Mouse (Mus musculus) ovary, postnatal 10 days (tissue): ENCODE data around the gene Gm20458.

ENCODE experiments used
- DNase-seq: peaks from one replicate; pipeline ENCODE4 v3.0.0; 2022; ENCODE audit warnings: low spot score

Gene Gm20458

DNA sequence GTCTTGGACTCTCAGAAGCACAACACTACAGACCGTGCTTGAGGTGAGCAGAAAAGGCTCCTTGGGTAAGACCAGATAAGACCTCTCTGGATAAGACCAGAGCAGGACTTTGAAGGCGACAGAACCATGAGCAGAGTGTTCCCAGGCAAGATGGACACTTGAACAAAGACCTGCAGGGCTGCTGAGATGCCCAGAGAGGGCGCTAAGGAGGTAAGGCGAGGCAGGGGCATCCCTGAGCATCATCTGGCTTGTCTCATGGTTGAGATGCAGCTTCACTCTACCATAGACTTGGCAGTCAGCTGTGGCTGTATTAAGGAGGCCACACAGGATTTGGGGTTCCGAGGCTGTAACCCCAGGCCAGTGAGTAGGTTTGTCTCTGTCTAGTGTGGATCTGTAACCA, 38.5 kb downstream of the Gm20458 start:
- DNase-seq, result no peak

DNA sequence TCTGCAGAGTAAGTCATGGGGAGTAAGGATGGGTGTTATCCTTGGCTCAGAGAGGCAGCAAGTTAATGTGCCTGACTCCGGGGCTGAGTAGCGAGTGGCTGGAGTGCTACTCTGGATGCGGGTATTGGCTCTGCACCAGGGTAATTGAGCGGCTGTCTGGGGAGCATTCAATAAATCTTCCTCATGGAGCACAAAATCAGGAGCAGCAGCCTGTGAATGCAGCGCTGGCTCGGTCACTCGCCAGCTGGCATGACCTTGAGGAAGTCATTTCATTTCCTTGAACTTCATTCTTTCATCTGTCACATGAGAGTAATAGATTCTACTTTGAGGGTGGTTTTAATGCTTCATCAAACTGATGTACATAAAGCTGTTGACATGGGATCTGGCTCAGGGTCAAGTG, 39.7 kb downstream of the Gm20458 start:
- no peak for DNase-seq

DNA sequence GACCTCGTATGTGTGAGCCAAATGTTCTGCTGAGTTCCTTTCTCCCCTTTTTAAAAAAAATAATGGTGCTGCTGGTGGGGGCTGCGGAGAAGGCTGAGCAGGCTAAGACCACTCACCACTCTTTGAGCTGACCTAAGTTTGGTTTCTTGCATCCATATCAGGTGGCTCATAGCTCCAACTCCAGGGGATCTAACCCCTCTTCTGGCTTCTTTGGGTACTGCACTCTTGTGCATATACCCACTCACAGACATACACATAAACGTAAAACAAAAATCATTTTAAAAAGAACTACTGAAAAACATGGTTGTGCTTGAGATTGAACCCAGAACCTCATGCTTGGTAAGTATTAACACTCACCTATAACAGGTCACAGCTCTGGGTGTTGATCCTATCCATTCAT, 44.2 kb downstream of the Gm20458 start:
- no peak for DNase-seq

DNA sequence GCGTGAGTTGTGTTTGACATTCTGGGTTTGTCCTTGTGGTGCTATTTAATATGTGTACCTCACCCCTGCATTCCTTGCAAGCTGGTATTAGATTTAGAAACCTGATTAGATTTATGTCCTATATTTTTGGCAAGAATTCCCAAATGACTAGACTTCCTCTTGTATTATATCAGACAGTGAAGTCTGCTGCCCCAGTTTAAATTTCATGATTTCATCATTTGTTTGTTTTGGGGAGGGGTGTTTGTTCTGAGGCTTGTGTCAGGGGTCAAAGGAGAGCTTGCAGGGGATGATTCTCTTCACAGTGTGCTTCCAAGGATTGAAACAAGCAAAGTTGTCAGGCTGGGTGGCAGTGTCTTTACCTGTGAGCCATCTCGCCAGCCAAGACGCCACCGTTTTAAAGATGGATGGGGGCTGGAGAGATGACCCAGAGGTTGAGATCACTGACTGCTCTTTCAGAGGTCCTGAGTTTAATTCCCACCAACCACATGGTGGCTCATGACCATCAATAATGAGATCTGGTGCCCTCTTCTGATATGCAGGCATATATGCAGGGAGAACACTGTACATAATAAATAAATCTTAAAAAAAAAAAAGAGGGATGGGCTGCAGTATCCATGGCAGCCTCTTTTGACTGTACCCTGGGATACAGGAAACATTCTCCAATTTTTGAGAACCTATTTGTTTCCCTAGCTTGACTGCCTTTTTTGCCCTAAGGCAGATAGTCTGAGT, 45.0 kb downstream of the Gm20458 start:
- no peak for DNase-seq

DNA sequence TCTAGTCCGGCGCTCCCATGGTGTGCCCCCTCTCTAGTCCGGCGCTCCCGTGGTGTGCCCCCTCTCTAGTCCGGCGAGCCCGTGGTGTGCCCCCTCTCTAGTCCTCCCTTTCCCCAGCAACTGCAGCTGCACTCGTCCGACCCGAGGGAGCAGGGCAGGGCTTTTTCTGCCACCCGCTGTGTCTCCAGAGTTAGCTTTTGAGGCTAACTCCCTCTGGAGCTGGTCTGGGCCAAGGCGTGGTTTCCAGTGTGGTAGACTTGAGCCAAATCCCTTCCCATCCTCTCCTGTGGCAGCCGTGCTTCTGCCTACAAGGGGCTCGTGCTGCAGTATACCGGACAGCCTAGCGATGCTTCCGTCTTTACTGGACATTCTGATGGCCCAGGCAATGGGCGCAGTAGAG, 47.0 kb downstream of the Gm20458 start:
- no peak for DNase-seq

DNA sequence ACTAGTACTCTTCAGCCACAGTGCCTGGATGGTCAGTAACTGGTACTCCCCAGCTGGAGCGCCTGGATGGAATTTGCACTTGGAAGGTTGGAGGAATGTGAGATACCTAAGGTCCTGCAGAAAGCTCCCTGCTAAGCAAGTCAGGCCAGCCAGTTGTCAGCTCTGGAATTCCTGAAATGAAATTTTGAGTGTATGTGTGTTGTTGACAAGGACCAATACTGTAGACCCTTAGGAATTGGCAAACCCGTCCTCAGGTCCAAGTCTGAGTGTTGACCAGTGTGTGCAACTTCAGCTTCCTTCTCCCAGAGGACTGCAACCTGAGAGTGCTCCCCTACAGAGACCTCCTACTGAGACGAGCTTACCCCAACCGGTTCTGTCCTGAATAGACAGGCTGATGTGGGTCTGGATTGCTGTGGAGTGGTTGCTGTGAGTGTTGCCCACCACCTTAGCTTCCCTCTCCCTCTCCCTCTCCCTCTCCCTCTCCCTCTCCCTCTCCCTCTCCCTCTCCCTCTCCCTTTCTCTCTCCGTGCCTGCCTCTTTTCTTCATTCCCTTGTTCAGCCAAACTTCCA, 49.9 kb downstream of the Gm20458 start:
- DNase-seq, result no peak

DNA sequence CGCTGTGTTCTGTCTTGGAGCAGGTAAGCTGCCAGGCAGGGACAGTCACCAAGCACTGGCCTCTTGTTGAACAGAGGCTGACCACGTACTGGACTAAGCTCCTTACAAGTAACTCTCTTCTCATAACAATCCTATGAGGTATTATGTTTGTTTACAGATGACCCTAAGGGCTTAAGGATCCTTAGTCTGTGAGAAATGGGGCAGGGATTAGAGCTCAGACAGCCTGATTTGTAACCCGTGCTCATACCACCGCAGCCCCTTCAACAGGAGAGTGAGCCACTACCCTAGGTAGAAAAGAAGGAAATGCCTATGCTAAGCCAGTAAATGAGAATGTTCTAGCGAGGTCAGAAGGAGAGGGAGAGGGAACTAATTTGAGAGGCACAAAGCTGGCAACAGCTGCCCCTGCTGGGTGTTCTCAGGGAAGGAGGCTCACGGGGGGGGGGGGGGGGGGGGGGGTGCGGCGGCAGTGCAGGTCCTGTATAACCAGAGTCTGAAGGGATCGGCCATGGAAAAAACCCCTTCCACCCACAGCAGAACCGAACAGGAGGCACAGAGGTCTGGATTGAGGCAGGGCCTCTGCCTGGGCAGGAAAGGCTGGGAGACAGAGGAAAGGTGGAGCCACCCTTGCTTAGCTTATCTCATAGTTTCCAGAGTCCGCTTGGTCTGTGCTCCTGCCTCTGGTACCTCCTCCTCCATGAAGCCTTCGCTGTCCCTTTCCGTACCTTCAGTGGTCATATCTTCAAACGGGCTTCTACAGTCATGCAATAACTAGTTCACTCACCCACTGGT, 51.5 kb downstream of the Gm20458 start:
- no peak for DNase-seq

DNA sequence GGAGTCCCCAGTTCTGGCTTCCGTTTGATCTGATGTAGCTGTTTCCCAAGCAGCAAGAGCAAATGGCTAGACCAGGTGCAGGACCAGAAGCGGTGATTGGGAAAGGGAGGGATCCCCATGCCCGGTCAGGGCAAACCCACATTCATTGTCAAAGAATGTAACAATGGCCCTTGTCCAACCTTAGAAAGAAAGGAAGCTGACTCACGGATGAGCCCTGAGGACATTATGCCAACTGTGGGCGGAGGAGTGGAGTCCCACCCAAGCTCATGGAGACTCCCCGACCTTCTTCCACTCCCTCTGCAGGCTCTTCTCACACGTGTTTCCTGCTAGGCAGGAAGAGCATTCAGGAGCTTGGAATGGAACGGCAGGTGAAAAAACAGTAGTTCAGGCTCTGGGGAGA, 52.6 kb downstream of the Gm20458 start:
- no peak for DNase-seq

DNA sequence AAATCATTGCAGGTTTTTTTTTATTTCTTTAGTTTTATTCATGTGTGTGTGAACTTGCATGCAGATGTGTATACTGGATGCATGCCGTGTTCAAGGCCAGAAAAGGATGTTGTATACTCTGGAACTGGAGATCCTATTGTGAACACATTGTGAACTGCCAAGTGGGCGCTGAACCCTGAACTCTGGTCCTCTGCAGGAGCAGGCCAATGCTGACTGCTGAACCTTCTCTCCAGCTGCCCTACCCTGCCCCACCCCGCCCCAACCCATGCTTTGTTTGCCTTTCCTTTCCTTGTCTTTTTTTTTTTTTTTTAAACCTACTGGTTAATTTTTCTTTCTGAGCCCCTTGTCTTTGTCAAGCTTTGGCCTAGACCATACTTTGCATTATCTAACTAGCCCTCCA, 54.1 kb downstream of the Gm20458 start:
- DNase-seq, result no peak

DNA sequence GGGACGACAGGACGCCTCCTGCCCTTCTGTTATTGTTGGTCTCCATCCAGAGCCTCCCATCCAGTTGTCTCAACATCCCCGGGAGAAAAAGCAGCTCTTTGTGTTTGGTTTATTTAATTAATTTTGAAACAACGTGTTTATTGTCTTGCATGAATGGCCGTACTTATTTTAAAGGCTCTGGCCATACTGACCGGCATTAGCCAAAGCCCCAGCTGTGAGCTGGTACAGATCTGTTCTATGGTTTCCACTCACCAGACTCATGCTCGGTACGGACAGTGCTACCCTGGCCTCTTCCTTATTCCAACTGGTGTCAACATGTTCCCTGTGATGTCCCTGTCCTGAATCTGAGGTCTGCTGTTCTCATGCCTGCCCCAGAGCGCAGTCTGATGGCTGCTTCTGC, 55.1 kb downstream of the Gm20458 start:
- DNase-seq, result no peak

DNA sequence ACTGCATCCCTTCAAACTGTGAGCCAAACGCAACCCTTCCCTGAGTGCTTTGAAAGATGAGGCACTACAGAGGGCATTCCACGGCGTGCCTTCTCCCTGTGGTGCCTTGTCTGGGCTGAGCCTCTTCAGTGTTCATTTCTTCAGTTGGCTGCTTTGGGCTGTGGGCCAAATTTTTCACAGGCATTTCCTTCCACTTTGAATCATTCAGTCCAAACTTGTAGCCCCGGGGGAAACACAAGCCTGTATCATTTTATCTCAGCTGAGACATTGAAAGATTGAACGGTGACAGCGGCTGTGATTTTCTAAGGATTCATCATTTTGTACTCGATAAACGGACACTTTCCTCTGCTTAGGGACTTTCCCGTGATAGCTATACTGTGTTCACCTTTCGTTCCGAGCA, 55.8 kb downstream of the Gm20458 start:
- no peak for DNase-seq

DNA sequence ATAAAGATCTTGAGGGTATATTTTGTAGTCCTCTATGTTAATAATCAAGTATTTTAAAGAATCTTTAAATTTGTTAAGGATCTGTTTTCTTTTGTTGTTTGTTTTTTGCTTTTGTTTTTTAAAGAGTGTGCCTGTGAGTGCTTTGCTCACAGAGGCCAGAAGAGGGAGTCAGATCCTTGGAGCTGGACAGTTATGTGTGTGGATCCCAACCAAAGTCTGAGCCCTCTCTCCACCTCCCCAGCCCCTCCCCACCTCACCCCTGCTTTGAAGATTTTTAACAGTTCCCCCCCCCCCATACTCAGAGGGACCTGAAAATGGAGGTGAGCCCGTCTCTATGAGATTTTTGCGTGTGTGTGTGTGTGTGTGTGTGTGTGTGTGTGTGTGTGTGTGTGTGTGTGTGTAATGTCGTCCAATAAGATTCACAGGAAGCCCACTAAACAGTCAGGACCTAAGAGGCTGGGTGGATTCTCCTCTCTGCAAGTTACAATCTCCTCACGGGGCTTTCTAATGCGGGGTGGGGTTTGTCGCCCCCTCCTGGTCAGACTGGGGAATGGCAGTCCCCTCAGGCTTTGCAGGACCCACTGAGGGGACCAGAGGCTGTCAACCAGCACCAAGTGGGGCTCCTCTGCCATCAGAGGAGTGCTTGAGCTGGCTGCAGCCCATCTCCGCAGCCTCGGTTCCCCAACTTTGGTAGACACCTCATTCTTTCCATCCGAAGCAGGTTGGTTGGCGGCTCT, 56.9 kb downstream of the Gm20458 start:
- no peak for DNase-seq

DNA sequence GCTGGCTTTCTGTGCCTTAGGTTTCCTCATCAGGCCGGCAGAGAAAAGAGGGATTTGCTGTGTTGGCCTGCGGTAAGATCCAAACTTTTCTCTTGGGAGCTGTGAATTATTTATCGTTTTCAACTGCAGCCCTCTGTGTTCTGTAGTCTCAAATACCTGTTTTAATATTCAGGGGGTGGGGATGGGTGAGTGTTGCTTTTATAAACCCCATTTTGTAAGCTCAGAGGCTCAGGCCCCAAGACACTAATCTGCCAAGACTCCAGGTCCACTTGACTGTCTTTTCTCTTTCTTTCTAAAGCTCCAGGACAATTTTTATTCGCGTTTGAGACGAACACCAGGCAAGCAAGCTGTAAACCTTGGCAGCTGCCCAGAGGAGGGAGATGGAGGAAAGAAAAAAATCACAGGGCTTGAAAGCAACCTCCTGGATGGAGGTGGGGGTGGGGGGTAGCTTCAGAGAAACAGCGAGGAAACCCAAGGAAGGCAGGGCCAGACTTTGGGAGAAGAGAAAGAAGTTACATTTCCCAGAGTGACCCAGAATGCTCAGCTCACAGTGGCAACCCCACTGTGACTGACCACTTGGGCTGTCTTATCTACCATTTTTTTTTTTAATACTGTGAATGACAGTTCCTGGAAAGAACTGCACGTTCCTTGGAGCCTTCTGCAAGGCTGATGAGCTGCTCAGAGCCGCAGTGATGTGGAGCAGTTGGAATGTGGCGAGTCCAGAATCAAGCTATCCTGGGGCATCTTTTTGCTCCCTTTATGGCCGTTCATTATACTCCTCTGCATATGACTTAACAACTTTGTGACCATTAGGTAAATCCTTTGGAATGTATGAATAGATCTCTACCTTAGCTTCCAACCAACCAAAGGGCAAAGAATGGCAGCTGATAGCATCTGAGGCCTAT, 57.8 kb downstream of the Gm20458 start:
- no peak for DNase-seq

DNA sequence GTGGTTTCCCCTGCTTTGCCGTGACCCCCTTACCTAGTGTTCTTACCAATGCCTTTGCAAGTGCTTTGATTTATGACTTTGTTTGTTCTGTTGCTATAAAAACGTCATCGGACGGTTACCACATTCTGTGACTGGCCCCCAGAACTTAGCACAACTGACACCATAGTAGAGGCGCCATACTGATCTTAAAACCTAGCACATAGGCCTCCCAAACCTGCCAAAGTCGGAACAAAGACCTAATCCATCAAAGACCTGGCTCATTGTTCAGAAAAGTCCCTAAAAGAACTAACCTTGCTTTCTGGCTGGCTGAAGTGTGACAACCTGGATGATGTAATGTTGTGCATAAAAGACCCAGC, 58.4 kb downstream of the Gm20458 start:
- DNase-seq, result no peak

DNA sequence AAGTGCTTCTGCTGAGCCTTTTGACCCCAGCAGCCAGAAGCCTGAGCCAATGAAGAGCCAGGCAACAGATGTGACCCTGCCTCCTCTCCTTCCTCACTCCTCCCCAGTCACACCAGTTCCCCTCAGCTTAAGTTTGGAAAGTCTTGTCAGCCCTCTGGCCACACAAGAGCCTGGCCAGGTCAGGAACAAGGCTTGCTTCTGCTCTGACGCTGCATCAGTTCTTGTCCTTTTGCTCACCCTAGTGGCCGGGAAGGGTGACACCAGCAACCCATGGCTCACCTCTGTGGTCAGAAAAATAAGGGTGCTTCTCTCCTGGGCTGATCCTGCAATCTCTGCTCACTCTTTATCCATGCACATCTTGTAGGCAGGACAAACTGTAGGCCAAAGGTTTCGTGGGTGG, 60.0 kb downstream of the Gm20458 start:
- no peak for DNase-seq

DNA sequence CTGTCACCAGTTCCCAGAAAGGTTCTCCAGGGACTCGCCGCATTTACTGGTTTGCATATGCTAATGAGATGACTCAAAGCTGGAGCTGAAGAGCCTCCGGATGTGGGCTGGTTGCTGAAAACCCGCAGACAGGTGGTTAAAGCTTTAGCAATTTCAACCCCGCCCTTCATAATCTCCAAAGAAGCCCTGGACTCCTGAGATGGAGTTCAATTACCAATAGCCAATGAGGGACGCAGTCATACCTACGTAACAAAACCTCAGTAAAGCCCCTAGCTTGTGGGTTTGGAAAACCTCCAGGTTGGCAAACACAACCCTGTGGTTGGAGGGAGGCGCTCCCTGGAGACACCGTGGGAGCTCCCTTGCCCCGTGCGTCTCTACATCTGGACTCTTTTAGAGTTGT, 61.1 kb downstream of the Gm20458 start:
- DNase-seq, result no peak

DNA sequence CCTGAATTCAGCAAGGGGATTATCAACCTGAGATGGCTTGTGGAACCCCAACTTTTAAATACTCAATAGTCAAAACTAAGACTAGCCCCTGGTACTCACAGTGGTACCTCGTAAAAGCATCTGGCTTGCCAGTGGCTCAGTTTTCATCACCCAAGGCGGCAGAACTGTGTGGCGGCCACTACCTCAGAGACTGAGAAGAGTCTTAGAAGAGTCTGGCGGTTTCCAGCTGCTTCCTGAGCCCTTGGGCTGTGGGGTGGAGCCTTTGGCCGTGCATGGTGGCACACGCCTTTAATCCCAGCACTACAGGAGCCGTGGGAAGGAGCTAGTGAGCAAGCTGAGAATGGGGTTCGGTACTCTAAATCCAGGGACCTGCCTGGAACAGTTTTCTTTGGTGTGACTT, 61.5 kb downstream of the Gm20458 start:
- no peak for DNase-seq

DNA sequence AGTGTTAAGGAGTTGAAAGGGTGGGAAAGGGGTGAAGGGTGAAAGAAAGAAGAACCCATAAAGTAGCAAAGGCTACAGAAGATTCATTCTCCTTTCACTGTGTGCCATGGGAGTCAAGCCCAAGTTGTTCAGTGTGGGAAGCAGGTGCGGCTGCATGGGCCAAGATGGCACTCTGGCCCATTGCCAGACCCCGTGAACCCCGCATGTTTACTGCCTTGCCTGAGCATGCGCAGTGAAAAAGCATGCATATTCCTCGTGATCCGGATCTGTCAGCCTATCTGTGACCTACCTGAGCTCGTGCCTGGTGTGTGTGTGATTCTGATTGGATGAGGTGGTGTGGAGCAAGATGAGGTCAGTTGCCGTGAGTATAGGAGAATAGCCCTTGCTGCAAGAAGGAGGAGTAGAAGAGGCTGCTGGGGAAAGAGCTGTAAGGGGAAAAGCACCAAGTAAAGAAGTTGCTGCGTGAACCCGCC, 62.6 kb downstream of the Gm20458 start:
- DNase-seq, result no peak

DNA sequence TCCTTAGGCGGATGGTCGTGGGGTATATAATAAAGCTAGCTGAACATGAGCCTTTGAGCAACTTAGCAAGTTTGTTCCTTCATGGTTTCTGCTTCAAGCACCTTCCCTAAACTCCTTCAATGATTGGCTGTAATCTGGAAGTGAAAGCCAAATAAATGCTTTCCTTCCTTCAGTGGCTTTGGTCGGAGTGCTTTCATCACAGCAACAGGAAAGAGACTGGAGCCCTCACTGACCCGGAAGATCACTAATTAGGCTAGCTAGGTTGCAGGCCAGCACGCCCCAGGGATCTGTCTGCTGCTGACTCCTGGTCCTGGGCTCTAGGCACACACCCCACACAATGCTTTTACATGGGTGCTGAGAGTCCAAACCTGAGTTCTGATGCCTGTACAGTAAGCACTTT, 67.8 kb downstream of the Gm20458 start:
- no peak for DNase-seq

DNA sequence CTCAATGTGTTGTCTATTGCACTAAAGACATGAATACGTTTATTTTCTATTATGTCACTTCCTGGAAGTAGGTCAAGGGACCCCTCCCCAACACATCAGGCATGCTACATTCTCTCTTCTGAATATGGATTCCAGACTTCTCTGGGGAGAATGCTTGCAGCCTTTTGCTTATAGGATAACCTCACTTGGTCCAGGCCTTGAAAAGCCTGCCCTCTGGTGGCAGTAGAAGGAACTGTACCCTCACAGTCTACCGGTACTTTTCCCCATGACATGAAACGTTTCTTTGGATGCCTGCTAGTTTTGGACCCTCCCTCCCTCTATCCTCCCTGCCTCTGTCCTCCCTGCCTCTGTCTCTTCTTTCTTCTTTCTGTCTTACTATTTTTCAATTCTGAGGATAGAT, 70.4 kb downstream of the Gm20458 start:
- DNase-seq, result peak; percentile 53

DNA sequence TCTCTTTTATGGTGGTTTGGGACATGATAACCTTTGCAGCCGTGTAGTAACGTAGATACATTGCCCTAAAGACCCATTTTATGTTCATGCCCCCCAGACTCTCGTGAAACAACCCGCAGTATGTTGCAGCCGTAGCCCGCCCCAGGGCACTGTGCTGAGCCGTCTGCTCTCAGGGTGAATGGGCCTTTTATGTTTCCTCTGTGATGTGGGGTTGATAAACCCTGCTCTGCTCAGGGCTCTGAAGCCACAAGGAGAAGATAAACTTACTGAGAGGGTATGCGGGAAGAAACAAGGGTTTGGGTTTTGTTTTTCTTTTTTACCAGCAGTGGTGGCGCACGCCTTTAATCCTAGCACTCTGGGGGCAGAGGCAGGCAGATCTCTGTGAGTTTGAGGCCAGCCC, 73.5 kb downstream of the Gm20458 start:
- no peak for DNase-seq

DNA sequence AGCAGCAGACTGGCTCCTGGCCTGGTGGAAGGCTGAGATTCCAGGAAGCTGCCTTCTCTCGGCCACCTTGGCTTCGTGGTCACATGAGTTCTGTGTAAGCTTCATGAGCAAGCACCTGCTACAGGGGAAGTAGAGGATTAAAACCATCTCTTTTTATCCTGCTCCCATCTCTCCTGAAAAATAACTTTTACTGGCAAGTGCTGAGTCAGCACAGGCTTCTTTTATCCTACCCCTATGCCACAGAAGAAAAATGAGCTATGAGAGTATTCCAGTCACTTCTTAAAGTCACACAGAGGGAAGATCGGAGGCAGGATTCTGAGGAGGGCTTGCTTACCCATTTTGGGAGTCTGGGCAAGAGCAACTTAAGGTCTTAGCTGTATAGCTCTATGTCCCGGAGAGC, 76.2 kb downstream of the Gm20458 start:
- DNase-seq, result no peak
